Mouse (Mus musculus) neural tube, embryonic 15.5 days (tissue): ENCODE data around the gene Gucd1. TPM values are rescaled to one million over a fixed set of nuclear protein-coding genes. Genes with fewer than 3 reads are reported as not detected.
"Not testable (repeated sequence)": the region's sequence is repeated elsewhere in the genome, so short reads cannot be mapped to it uniquely, and the experiment has no call there.

Experiments used
- ATAC-seq: fragments of 200-750 bp; cut with Nextera tagmentation; 2 replicates; pipeline ENCODE4 v1.8.0; 2017; ENCODE audit warnings: mild to moderate bottlenecking, moderate TSS enrichment, moderate library complexity; ENCODE audit not compliant: low FRiP score
- H3K27ac ChIP-seq: fragments of 300-500 bp; sonication (generic); replicated peaks from 2 replicates; pipeline ENCODE4 v1.5.1; 2015; ENCODE audit warnings: mild to moderate bottlenecking, inconsistent platforms
- H3K27me3 ChIP-seq: fragments of 300-500 bp; sonication (generic); replicated peaks from 2 replicates; pipeline ENCODE4 v1.6.1; 2015; ENCODE audit warnings: inconsistent platforms
- H3K36me3 ChIP-seq: fragments of 300-500 bp; sonication (generic); 2 replicates; pipeline ENCODE4 v1.6.1; 2015; ENCODE audit warnings: inconsistent platforms
- H3K4me1 ChIP-seq: fragments of 300-500 bp; sonication (generic); 2 replicates; pipeline ENCODE4 v1.6.1; 2015; ENCODE audit warnings: inconsistent platforms
- H3K4me2 ChIP-seq: fragments of 300-500 bp; sonication (generic); 2 replicates; pipeline ENCODE4 v1.6.1; 2015; ENCODE audit warnings: inconsistent platforms, mild to moderate bottlenecking, moderate library complexity
- H3K4me3 ChIP-seq: fragments of 300-500 bp; sonication (generic); replicated peaks from 2 replicates; pipeline ENCODE4 v1.5.1; 2015; ENCODE audit warnings: mild to moderate bottlenecking, inconsistent platforms
- H3K9ac ChIP-seq: fragments of 300-500 bp; sonication (generic); replicated peaks from 2 replicates; pipeline ENCODE4 v1.6.1; 2015; ENCODE audit warnings: mild to moderate bottlenecking, inconsistent platforms
- H3K9me3 ChIP-seq: fragments of 300-500 bp; sonication (generic); replicated peaks from 2 replicates; pipeline ENCODE4 v1.6.1; 2016; ENCODE audit warnings: inconsistent platforms
- WGBS: fragments of 180-500 bp; shearing (Covaris S2); methylation state at CpG from one replicate; pipeline ENCODE4 v1.1.7; 2015; ENCODE audit warnings: mixed read lengths; 5-methylcytosine and 5-hydroxymethylcytosine counted together
- polyA plus RNA-seq: library from polyadenylated mRNA; unstranded; fragments of >200 nt; fragmentation: Nextera tagmentation; extraction: Ambion mirVana; gene quantifications from 2 replicates; pipeline ENCODE4 v1.2.1, GENCODE M21; 2015

Gucd1 gene
- polyA plus RNA-seq = 19.1 and 19.9 TPM in 2 replicates

DNA sequence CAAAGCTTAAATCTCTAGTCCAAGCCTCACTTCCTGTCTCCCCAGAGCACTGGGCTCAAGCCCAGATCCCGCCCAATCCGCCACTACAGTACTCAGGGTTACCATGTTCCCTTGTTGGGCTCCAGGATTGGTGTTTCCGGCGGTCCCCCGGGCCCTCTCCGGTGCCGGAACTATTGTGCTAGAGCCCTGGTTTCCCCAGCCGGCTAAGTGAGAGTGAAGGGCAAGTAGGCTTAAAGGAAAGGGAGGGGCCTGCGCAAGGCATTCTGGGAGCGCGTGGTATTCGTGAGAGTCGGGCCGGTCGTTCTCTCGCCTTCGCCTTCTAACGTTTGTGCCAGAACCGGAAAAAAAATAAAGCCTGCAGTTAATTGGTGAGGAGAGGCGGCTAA lies at the start of gene Gucd1:
Gucd1 (minus strand) TSS at position 215 of the 386 bp plus-strand sequence.
- peak within 1 kb of the TSS; percentile 94 for H3K9ac ChIP-seq
- H3K4me1 ChIP-seq = peaks cover 54% of the 10 kb centered on the region
- H3K36me3 ChIP-seq = peaks cover 34% of the 10 kb centered on the region
- under 1% methylated on average over 20 of the region's 20 CpGs for WGBS
- peak within 1 kb of the TSS; percentile 99 for H3K27ac ChIP-seq
- H3K9me3 ChIP-seq = no peaks in the 10 kb centered on the region
- H3K4me2 ChIP-seq = peak within 1 kb of the TSS; percentile 73
- ATAC-seq = peak; percentile 93
- no peaks in the 10 kb centered on the region for H3K27me3 ChIP-seq
- peak within 1 kb of the TSS; percentile 91 for H3K4me3 ChIP-seq

DNA sequence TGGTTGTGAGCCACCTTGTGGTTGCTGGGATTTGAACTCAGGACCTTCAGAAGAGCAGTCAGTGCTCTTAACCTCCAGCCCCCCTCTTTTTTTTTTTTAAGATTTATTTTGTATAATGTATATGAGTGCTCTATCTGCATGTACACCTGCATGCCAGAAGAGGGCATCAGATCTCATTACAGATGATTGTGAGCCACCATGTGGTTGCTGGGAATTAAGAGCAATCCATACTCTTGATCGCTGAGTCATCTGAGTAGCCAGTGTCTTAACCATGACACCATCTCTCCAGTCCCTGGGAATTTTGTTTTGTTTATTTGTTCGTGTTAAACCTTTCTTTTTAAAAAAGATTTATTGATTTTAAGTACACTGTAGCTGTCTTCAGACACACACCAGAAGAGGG lies 49.0 kb upstream of the Gucd1 start:
- not testable (repeated sequence) for H3K36me3 ChIP-seq, H3K4me1 ChIP-seq, ATAC-seq, H3K4me3 ChIP-seq, H3K27ac ChIP-seq, H3K9me3 ChIP-seq, H3K4me2 ChIP-seq, H3K9ac ChIP-seq
- 87% methylated on average over 2 of the region's 2 CpGs for WGBS
- H3K27me3 ChIP-seq = peaks cover 16% of the 10 kb centered on the region; the same call in 1 of the 2 replicates

DNA sequence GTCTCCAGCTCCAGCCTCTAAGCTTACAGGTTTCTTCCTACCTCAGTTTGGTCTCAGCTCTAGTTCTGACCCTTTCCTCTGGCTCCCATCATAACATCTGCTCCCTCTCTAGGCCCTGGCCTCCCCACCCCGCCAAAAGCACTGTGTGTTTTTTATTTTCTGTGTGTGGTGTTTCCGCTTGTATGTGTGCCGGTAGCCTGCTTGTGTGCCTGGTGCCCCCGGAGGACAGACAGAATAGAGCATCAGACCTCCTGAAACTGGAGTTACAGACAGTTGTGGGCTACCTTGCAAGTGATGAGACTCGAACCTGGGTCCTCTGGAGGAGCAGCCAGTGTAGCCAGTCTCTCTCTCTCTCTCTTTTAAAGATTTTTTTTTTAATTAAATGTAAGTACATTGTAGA lies 48.5 kb upstream of the Gucd1 start:
- Histone ChIP-seq H3K4me3 (no peak overlapping the region), H3K4me1 (peaks cover 5% of the 10 kb centered on the region), H3K9ac (no peak overlapping the region), H3K36me3 (no peaks in the 10 kb centered on the region), H3K9me3 (no peaks in the 10 kb centered on the region), H3K27ac (no peak overlapping the region), H3K4me2 (no peak overlapping the region), H3K27me3 (peaks cover 17% of the 10 kb centered on the region; the same call in 1 of the 2 replicates)
- 83% methylated on average over 5 of the region's 5 CpGs for WGBS
- ATAC-seq = no peak

DNA sequence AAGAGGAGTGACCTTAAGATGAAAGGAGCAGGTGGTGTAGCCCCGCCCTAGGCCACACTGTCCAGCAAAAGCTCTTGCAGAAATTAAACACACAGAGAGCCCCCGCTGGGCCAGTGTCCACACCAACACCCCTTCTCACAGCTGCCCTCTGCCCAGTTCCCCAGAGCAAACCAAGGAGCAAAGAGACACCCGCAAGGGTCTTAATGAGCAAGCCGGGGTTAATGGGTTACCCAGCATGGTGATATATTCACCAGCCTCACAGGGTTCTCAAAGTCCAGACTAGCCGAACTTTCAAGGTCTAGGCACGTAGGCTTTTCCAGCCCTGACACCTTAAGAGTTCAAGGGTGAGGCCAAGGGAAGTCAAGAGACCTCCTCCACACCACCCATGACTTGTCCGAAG lies 48.1 kb upstream of the Gucd1 start:
- Histone ChIP-seq H3K4me2 (no peak overlapping the region), H3K4me3 (no peak overlapping the region), H3K9me3 (no peaks in the 10 kb centered on the region), H3K9ac (no peak overlapping the region), H3K4me1 (peaks cover 9% of the 10 kb centered on the region), H3K36me3 (no peaks in the 10 kb centered on the region), H3K27me3 (peaks cover 17% of the 10 kb centered on the region; the same call in 1 of the 2 replicates), H3K27ac (no peak overlapping the region)
- no peak for ATAC-seq
- 77% methylated on average over 7 of the region's 7 CpGs for WGBS

DNA sequence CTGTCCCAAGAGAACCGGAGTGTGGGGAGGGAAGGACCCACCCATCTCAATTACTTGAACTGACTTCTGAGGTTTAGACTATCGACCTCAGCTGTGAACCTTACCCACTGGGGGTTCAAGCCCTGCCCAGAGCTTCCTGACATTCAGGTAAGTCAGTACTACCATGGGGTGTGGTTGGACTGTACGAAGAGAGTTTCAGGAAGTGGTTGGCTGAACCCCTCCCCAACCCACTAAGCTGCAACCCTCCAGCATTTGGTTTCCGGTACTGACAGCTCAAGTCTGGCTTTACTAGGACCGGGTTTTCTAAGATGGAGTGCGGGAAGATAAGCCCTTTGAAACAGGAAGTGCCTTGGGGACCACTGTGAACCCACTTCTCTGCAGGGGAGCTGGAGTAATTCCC lies 47.7 kb upstream of the Gucd1 start:
- no peak overlapping the region for H3K4me2 ChIP-seq
- peaks cover 17% of the 10 kb centered on the region; the same call in 1 of the 2 replicates for H3K27me3 ChIP-seq
- no peak overlapping the region for H3K4me3 ChIP-seq
- no peak overlapping the region for H3K27ac ChIP-seq
- no peaks in the 10 kb centered on the region for H3K9me3 ChIP-seq
- H3K9ac ChIP-seq = no peak overlapping the region
- no peak for ATAC-seq
- no peaks in the 10 kb centered on the region for H3K36me3 ChIP-seq
- peaks cover 14% of the 10 kb centered on the region for H3K4me1 ChIP-seq
- WGBS = 76% methylated on average over 6 of the region's 6 CpGs

DNA sequence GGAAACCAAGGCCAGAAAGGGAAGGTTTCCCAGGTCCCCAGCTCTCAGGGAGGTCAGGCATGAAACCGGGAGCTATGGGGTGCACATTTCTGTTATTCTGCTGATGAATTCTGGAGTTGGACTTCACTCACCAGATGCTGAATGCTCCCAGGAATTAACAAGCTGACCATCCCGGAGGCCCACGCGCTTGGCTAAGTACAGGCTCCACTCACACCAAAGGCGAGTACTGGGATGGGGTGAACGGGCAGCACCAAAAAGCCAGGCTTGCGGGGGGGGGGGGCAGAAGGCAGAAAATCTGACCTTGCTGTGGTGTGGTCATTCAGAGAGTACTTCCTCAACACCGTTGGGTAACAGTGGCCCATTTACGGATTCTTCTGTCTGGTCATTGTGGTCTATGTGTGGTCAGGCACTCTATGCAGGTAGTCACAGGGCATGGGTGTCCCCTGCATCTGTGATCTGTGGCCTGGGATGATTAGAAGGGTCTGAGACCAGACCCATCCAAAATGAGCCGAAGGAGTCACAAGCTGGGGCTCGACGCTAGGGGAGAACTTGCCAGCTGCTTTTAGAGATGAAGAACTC lies 47.0 kb upstream of the Gucd1 start:
- WGBS = 87% methylated on average over 12 of the region's 12 CpGs
- Histone ChIP-seq H3K27ac (no peak overlapping the region), H3K4me1 (peaks cover 19% of the 10 kb centered on the region), H3K36me3 (no peaks in the 10 kb centered on the region), H3K9ac (no peak overlapping the region), H3K9me3 (no peaks in the 10 kb centered on the region), H3K27me3 (peaks cover 17% of the 10 kb centered on the region; the same call in 1 of the 2 replicates), H3K4me2 (no peak overlapping the region), H3K4me3 (no peak overlapping the region)
- no peak for ATAC-seq

DNA sequence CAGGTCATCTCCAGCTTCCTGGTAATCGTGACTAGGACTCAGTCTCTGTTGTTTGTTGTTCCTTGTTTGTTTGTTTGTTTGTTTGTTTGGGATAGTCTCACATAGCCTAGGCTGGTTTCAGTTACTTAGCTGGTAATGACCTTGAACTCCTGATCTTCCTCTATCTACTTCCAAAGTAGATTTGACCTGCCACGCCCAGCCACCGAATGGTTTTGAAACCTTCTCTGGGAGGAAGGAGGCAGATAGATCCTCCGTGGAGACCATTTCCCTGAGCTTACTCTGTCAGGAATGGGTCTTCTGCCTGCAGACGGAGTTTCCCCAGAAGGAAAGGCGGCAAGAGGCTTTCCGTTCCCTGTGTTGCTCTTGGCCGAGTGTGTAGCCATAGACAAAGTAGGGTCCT lies 44.8 kb upstream of the Gucd1 start:
- Histone ChIP-seq H3K4me2 (no peak overlapping the region), H3K36me3 (no peaks in the 10 kb centered on the region), H3K4me3 (no peak overlapping the region), H3K9ac (no peak overlapping the region), H3K4me1 (peaks cover 31% of the 10 kb centered on the region), H3K9me3 (no peaks in the 10 kb centered on the region), H3K27me3 (peaks cover 13% of the 10 kb centered on the region; the same call in 1 of the 2 replicates), H3K27ac (no peak overlapping the region)
- ATAC-seq = no peak
- 87% methylated on average over 8 of the region's 8 CpGs for WGBS

DNA sequence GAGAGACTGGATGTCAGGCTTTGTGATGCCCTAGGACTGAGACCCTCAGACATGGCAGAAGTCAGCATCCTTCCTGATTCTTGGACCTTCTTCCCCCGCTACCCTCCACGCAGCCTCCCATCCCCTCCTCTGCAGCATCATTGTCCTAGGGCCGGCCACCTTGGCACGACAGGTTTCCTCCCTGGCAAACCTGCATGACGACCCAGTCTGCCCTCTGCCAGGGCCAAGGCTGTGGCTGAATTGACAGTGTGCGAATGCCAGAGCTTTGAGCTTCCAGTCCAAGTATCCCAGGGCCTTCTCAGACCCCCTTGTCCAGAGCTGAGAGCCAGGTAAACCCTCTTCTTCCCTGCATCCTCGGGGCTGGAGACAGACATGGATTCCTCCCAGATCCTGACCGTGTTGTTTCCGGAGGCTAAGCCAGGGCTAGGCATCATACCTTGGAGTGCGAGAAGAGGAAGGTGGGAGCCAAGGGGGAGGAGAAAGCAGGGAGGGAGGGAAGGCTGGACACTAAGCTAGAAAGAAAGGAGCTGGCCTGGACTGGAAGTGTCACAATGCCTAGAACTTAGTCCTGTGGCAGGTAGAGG lies 43.4 kb upstream of the Gucd1 start, which contains the start of gene Ggt1:
Ggt1 (plus strand) TSS at position 534 of the 584 bp plus-strand sequence.
- H3K36me3 ChIP-seq = peaks cover 9% of the 10 kb centered on the region
- no peak for ATAC-seq
- H3K4me1 ChIP-seq = peaks cover 44% of the 10 kb centered on the region
- peak within 1 kb of the TSS; percentile 91 for H3K9ac ChIP-seq
- peak within 1 kb of the TSS; percentile 82 for H3K4me2 ChIP-seq
- H3K27ac ChIP-seq = peak within 1 kb of the TSS; percentile 96
- peak within 1 kb of the TSS; percentile 74 for H3K4me3 ChIP-seq
- WGBS = 61% methylated on average over 10 of the region's 10 CpGs
- H3K9me3 ChIP-seq = no peaks in the 10 kb centered on the region
- H3K27me3 ChIP-seq = peaks cover 13% of the 10 kb centered on the region; the same call in 1 of the 2 replicates

DNA sequence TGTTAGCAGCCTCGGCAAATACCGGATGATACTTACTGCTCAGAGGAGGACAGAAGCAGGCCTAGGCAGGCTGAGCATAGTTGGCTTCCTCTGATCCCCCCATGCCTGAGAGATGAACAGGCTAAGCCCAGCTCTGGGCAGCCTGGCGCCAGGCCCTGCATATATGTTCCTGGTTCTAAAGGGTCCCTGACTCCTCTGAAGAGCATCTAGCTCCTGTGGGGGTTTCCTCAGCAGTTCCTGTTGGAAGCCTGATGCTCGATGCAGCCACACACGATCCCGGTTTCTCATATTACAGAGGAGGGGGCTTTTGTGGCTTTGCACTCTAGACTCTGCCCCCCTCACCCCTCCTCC lies 42.8 kb upstream of the Gucd1 start:
- Histone ChIP-seq H3K27ac (peak overlapping the region; percentile 96), H3K4me2 (peak overlapping the region; percentile 82), H3K4me1 (peaks cover 44% of the 10 kb centered on the region), H3K9me3 (no peaks in the 10 kb centered on the region), H3K9ac (peak overlapping the region; percentile 91), H3K27me3 (peaks cover 13% of the 10 kb centered on the region; the same call in 1 of the 2 replicates), H3K36me3 (peaks cover 14% of the 10 kb centered on the region), H3K4me3 (peak overlapping the region; percentile 74)
- ATAC-seq = peak; percentile 27
- 10% methylated on average over 6 of the region's 6 CpGs for WGBS

DNA sequence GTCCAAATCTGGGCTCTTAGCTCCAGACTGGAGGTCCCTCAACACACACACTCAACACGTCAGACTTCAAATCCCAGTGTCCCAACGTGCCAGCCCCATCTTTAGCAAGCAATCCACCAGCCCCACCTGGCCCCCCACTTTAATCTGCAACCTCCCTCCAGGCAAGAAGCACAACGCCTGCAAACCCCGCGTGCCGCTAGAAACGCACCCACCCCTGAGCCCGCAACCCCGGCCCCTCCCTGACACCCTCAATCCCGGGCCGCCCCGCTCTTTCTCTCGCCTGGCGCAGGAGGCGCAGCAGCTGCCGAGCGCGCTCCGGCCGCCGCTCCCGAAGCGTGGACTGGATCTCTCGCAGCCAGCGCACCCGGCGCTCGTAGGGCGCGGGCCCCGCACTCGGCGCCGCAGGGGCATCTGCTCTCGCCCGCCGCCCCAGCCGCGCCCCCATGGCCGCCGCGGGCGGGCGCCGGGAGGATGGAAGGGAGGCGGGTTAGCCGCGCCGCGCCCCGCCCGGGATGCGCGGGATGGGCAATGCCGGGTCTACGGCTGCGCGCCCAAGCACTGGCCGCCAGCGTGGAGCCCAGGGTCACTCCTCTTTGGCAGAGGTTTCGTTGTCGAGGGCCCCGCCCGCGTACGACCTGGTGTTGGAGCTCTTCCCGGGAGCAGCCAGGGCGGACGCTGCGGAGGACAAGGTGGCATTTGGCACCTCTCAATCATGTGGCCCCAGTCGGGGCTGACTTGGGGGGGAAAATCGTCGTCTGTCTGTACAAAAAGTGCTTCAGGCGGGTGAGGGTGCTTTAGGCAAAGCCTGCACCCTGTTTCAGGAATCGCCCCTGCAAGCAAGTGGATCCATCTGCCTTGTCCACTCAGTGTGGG lies 42.1 kb upstream of the Gucd1 start, which contains the start of gene Lrrc75b:
Lrrc75b (minus strand) TSS at position 655 of the 873 bp plus-strand sequence.
- H3K36me3 ChIP-seq = peaks cover 20% of the 10 kb centered on the region
- H3K27ac ChIP-seq = peak within 1 kb of the TSS; percentile 96
- no peaks in the 10 kb centered on the region for H3K9me3 ChIP-seq
- H3K4me3 ChIP-seq = peak within 1 kb of the TSS; percentile 74
- peak; percentile 67 for ATAC-seq
- peaks cover 10% of the 10 kb centered on the region; the same call in 1 of the 2 replicates for H3K27me3 ChIP-seq
- peak within 1 kb of the TSS; percentile 82 for H3K4me2 ChIP-seq
- WGBS = under 1% methylated on average over 54 of the region's 75 CpGs
- H3K9ac ChIP-seq = peak within 1 kb of the TSS; percentile 91
- peaks cover 44% of the 10 kb centered on the region for H3K4me1 ChIP-seq

DNA sequence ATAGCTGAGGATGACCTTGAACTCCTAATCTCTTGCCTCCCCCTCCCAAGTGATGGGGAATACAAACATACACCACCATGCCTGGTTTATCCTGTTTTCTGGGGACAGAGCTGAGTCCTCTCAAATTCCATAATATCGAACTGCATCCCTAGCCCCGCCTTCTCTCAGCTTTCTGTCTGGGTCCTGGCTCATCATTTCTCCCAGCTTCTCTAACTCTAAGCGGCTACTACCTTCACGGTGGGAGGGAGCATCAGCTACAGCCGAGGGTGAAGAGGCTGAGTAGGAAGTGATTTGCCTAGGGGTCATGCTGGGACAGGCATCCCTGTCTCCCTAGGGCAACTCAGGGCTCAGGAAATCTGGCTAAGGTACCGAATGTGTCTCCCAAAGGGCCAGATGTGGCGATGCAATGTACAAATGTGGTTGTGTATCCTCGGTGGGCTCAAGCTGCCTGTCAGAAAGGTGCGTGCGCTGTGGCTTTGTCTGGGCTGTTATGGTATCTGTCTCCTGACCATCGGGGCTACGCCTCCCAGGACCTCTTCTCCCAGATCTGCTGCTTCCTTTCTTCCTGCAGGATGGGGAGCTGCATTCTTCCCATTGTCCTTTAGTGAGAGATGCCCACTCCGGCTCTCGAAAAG lies 41.4 kb upstream of the Gucd1 start:
- Histone ChIP-seq H3K27ac (peak overlapping the region; percentile 96), H3K9me3 (no peaks in the 10 kb centered on the region), H3K4me2 (peak overlapping the region; percentile 82), H3K9ac (peak overlapping the region; percentile 91), H3K36me3 (peaks cover 22% of the 10 kb centered on the region), H3K4me1 (peaks cover 44% of the 10 kb centered on the region), H3K4me3 (peak overlapping the region; percentile 74), H3K27me3 (peaks cover 8% of the 10 kb centered on the region; the same call in 1 of the 2 replicates)
- 5% methylated on average over 14 of the region's 14 CpGs for WGBS
- ATAC-seq = peak; percentile 22
